Mouse (Mus musculus) stomach, embryonic 15.5 days (tissue): Measurements from ENCODE around the gene Foxl1. TPM values are rescaled to one million over a fixed set of nuclear protein-coding genes. Genes with fewer than 3 reads are reported as not detected.

ENCODE experiments used
- ATAC-seq: fragments of 200-750 bp; cut with Nextera tagmentation; 2 replicates; pipeline ENCODE4 v1.8.0; 2017; ENCODE audit warnings: low read depth, moderate number of reproducible peaks, moderate TSS enrichment; ENCODE audit not compliant: insufficient read depth, low FRiP score
- H3K27ac ChIP-seq: fragments of 300-500 bp; sonication (generic); 2 replicates; pipeline ENCODE4 v1.5.1; 2015; ENCODE audit warnings: mild to moderate bottlenecking, inconsistent platforms
- H3K27me3 ChIP-seq: fragments of 300-500 bp; sonication (generic); replicated peaks from 2 replicates; pipeline ENCODE4 v1.6.1; 2015; ENCODE audit warnings: inconsistent platforms
- H3K36me3 ChIP-seq: fragments of 300-500 bp; sonication (generic); 2 replicates; pipeline ENCODE4 v1.6.1; 2015; ENCODE audit warnings: inconsistent platforms
- H3K4me1 ChIP-seq: fragments of 300-500 bp; sonication (generic); 2 replicates; pipeline ENCODE4 v1.6.1; 2015; ENCODE audit warnings: inconsistent platforms
- H3K4me2 ChIP-seq: fragments of 300-500 bp; sonication (generic); 2 replicates; pipeline ENCODE4 v1.6.1; 2015; ENCODE audit warnings: mild to moderate bottlenecking, inconsistent platforms
- H3K4me3 ChIP-seq: fragments of 300-500 bp; sonication (generic); replicated peaks from 2 replicates; pipeline ENCODE4 v1.5.1; 2015; ENCODE audit warnings: inconsistent platforms
- H3K9ac ChIP-seq: fragments of 300-500 bp; sonication (generic); 2 replicates; pipeline ENCODE4 v1.6.1; 2015; ENCODE audit warnings: inconsistent platforms
- H3K9me3 ChIP-seq: fragments of 300-500 bp; sonication (generic); 2 replicates; pipeline ENCODE4 v1.6.1; 2016; ENCODE audit warnings: inconsistent platforms
- WGBS: fragments of 180-500 bp; shearing (Covaris S2); methylation state at CpG from one replicate; pipeline ENCODE4 v1.1.7; 2015; 5-methylcytosine and 5-hydroxymethylcytosine counted together
- polyA plus RNA-seq: library from polyadenylated mRNA; unstranded; fragments of >200 nt; fragmentation: Nextera tagmentation; extraction: Ambion mirVana; gene quantifications from 2 replicates; pipeline ENCODE4 v1.2.1, GENCODE M21; 2015

Gene Foxl1
- polyA plus RNA-seq, 1 experiment from 2014 or later, result 7.2 TPM

GRCm38 (mm10) chr8:121118634-121119420, 8.9 kb upstream of the Foxl1 start:
- Histone ChIP-seq H3K36me3 (no peaks in the 10 kb centered on the region), H3K27ac (no peak overlapping the region), H3K9me3 (no peaks in the 10 kb centered on the region), H3K4me3 (peak overlapping the region; percentile 1), H3K9ac (no peak overlapping the region), H3K4me2 (no peak overlapping the region), H3K4me1 (peaks cover 20% of the 10 kb centered on the region; the same call in 1 of the 2 replicates), H3K27me3 (peaks cover 93% of the 10 kb centered on the region)
- 17% methylated on average over 18 of the region's 18 CpGs for WGBS
- no peak for ATAC-seq

GRCm38 (mm10) chr8:121119635-121120455, 7.9 kb upstream of the Foxl1 start:
- Histone ChIP-seq H3K9me3 (no peaks in the 10 kb centered on the region), H3K4me1 (peaks cover 22% of the 10 kb centered on the region; the same call in 1 of the 2 replicates), H3K27ac (no peak overlapping the region), H3K27me3 (peaks cover 93% of the 10 kb centered on the region), H3K4me3 (no peak overlapping the region; the same call in 1 of the 2 replicates), H3K36me3 (no peaks in the 10 kb centered on the region), H3K9ac (no peak overlapping the region), H3K4me2 (no peak overlapping the region)
- 42% methylated on average over 12 of the region's 12 CpGs for WGBS
- no peak for ATAC-seq

GRCm38 (mm10) chr8:121120456-121121419, 7.0 kb upstream of the Foxl1 start:
- H3K9ac ChIP-seq, result no peak overlapping the region
- no peak overlapping the region for H3K4me2 ChIP-seq
- no peaks in the 10 kb centered on the region for H3K36me3 ChIP-seq
- no peaks in the 10 kb centered on the region for H3K9me3 ChIP-seq
- no peak for ATAC-seq
- H3K27ac ChIP-seq, result no peak overlapping the region
- 40% methylated on average over 17 of the region's 17 CpGs for WGBS
- H3K27me3 ChIP-seq, result peaks cover 92% of the 10 kb centered on the region
- no peak overlapping the region for H3K4me3 ChIP-seq
- peaks cover 24% of the 10 kb centered on the region; the same call in 1 of the 2 replicates for H3K4me1 ChIP-seq

- Histone ChIP-seq H3K27me3 (peaks cover 94% of the 10 kb centered on the region), H3K36me3 (no peaks in the 10 kb centered on the region), H3K9ac (no peak overlapping the region), H3K27ac (no peak overlapping the region), H3K4me1 (peaks cover 17% of the 10 kb centered on the region; the same call in 1 of the 2 replicates), H3K9me3 (no peaks in the 10 kb centered on the region), H3K4me2 (no peak overlapping the region), H3K4me3 (no peak overlapping the region)
- ATAC-seq, result no peak
- WGBS, result 41% methylated on average over 8 of the region's 8 CpGs
These were observed 6.0 kb upstream of the Foxl1 start for GRCm38 (mm10) chr8:121121704-121122103.

- Histone ChIP-seq H3K4me3 (no peak overlapping the region), H3K4me1 (peaks cover 11% of the 10 kb centered on the region; the same call in 1 of the 2 replicates), H3K9ac (no peak overlapping the region), H3K4me2 (no peak overlapping the region), H3K9me3 (no peaks in the 10 kb centered on the region), H3K27me3 (peaks cover 93% of the 10 kb centered on the region), H3K36me3 (no peaks in the 10 kb centered on the region), H3K27ac (no peak overlapping the region)
- WGBS, result 45% methylated on average over 7 of the region's 7 CpGs
- ATAC-seq, result no peak
These were observed 5.4 kb upstream of the Foxl1 start for GRCm38 (mm10) chr8:121122368-121122767.

- Histone ChIP-seq H3K27me3 (peaks cover 92% of the 10 kb centered on the region), H3K4me1 (peaks cover 9% of the 10 kb centered on the region), H3K4me3 (no peak overlapping the region), H3K4me2 (no peak overlapping the region), H3K9ac (no peak overlapping the region), H3K9me3 (no peaks in the 10 kb centered on the region), H3K27ac (no peak overlapping the region), H3K36me3 (no peaks in the 10 kb centered on the region)
- no peak for ATAC-seq
- WGBS, result 67% methylated on average over 2 of the region's 2 CpGs
These were observed 4.6 kb upstream of the Foxl1 start for GRCm38 (mm10) chr8:121123113-121123512.

GRCm38 (mm10) chr8:121124547-121125239, 3.0 kb upstream of the Foxl1 start:
- peak overlapping the region; percentile 44 for H3K4me3 ChIP-seq
- WGBS, result 11% methylated on average over 17 of the region's 17 CpGs
- H3K27me3 ChIP-seq, result peaks cover 94% of the 10 kb centered on the region

GRCm38 (mm10) chr8:121125311-121125876, 2.3 kb upstream of the Foxl1 start:
- Histone ChIP-seq H3K27ac (peak overlapping the region; percentile 67; the same call in 1 of the 2 replicates), H3K27me3 (peaks cover 93% of the 10 kb centered on the region), H3K9ac (no peak overlapping the region), H3K4me3 (peak overlapping the region; percentile 44), H3K4me2 (peak overlapping the region; percentile 83), H3K9me3 (no peaks in the 10 kb centered on the region), H3K4me1 (peaks cover 16% of the 10 kb centered on the region), H3K36me3 (no peaks in the 10 kb centered on the region)
- ATAC-seq, result peak; percentile 74
- under 1% methylated on average over 35 of the region's 36 CpGs for WGBS

More at GRCm38 (mm10) chr8:121124547-121125239, 3.0 kb upstream of the Foxl1 start:
- H3K27ac ChIP-seq, result no peak overlapping the region
- peak overlapping the region; percentile 83 for H3K4me2 ChIP-seq
- no peaks in the 10 kb centered on the region for H3K9me3 ChIP-seq
- no peak; the same call in 1 of the 2 replicates for ATAC-seq
- no peak overlapping the region for H3K9ac ChIP-seq
- no peaks in the 10 kb centered on the region for H3K36me3 ChIP-seq
- H3K4me1 ChIP-seq, result peaks cover 16% of the 10 kb centered on the region

- H3K27ac ChIP-seq, result 0 out of 2 replicates have a peak overlapping the region, but pooled peaks have one; percentile 54
- 13% methylated on average over 6 of the region's 6 CpGs for WGBS
- no peak overlapping the region for H3K9ac ChIP-seq
- ATAC-seq, result no peak
- peaks cover 86% of the 10 kb centered on the region for H3K27me3 ChIP-seq
- H3K9me3 ChIP-seq, result no peaks in the 10 kb centered on the region
- peak overlapping the region; percentile 83 for H3K4me2 ChIP-seq
- peaks cover 16% of the 10 kb centered on the region for H3K4me1 ChIP-seq
- no peaks in the 10 kb centered on the region for H3K36me3 ChIP-seq
- peak overlapping the region; percentile 44 for H3K4me3 ChIP-seq
These were observed 1.5 kb upstream of the Foxl1 start for GRCm38 (mm10) chr8:121126191-121126590.

- H3K27ac ChIP-seq, result 0 out of 2 replicates have a peak overlapping the region, but pooled peaks have one; percentile 31
- no peaks in the 10 kb centered on the region for H3K36me3 ChIP-seq
- WGBS, result 14% methylated on average over 6 of the region's 6 CpGs
- no peaks in the 10 kb centered on the region for H3K9me3 ChIP-seq
- peaks cover 16% of the 10 kb centered on the region for H3K4me1 ChIP-seq
- H3K4me2 ChIP-seq, result peak overlapping the region; percentile 83; the same call in 1 of the 2 replicates
- no peak for ATAC-seq
- peaks cover 81% of the 10 kb centered on the region for H3K27me3 ChIP-seq
- peak overlapping the region; percentile 44; the same call in 1 of the 2 replicates for H3K4me3 ChIP-seq
- H3K9ac ChIP-seq, result no peak overlapping the region
These were observed 1.0 kb upstream of the Foxl1 start for GRCm38 (mm10) chr8:121126694-121127093.
